Mouse (Mus musculus) intestine, embryonic 14.5 days (tissue): ENCODE results near the gene Mbnl2. TPM values are rescaled to one million over a fixed set of nuclear protein-coding genes. Genes with fewer than 3 reads are reported as not detected.

Source experiments
- ATAC-seq: fragments of 200-750 bp; cut with Nextera tagmentation; replicated peaks from 2 replicates; pipeline ENCODE4 v1.8.0; 2017; ENCODE audit warnings: low read depth, moderate number of reproducible peaks, moderate TSS enrichment, moderate library complexity; ENCODE audit not compliant: low FRiP score, low TSS enrichment
- DNase-seq: peaks from one replicate; pipeline ENCODE4 v3.0.0-alpha.2; 2018; ENCODE audit warnings: low spot score
- H3K27ac ChIP-seq: fragments of 300-500 bp; sonication (generic); 2 replicates; pipeline ENCODE4 v1.5.1; 2014; ENCODE audit warnings: low read depth, mild to moderate bottlenecking, control low read depth
- H3K27me3 ChIP-seq: fragments of 300-500 bp; sonication (generic); replicated peaks from 2 replicates; pipeline ENCODE4 v1.6.1; 2014; ENCODE audit warnings: low read length, control low read depth; ENCODE audit not compliant: control insufficient read depth, insufficient read depth
- H3K36me3 ChIP-seq: fragments of 300-500 bp; sonication (generic); 2 replicates; pipeline ENCODE4 v1.6.1; 2014; ENCODE audit warnings: low read length, control low read depth; ENCODE audit not compliant: control insufficient read depth, insufficient read depth
- H3K4me1 ChIP-seq: fragments of 300-500 bp; sonication (generic); replicated peaks from 2 replicates; pipeline ENCODE4 v1.6.1; 2014; ENCODE audit warnings: low read length, control low read depth, mixed read lengths; ENCODE audit not compliant: control insufficient read depth, insufficient read depth
- H3K4me2 ChIP-seq: fragments of 300-500 bp; sonication (generic); 2 replicates; pipeline ENCODE4 v1.6.1; 2014; ENCODE audit warnings: low read length
- H3K4me3 ChIP-seq: fragments of 300-500 bp; sonication (generic); 2 replicates; pipeline ENCODE4 v1.5.1; 2014; ENCODE audit warnings: low read depth, low read length, control low read depth, mixed read lengths
- H3K9ac ChIP-seq: fragments of 300-500 bp; sonication (generic); 2 replicates; pipeline ENCODE4 v1.6.1; 2014; ENCODE audit warnings: mild to moderate bottlenecking, low read length
- H3K9me3 ChIP-seq: fragments of 300-500 bp; sonication (generic); 2 replicates; pipeline ENCODE4 v1.6.1; 2016; ENCODE audit warnings: low read length, control low read depth; ENCODE audit not compliant: control insufficient read depth
- WGBS: fragments of 180-500 bp; shearing (Covaris S2); extraction: QIAGEN DNeasy Blood & Tissue Kit; methylation state at CpG from one replicate; pipeline ENCODE4 v1.1.7; 2014; 5-methylcytosine and 5-hydroxymethylcytosine counted together
- polyA plus RNA-seq: library from polyadenylated mRNA; unstranded; fragments of >200 nt; fragmentation: Nextera tagmentation; extraction: Ambion mirVana; gene quantifications from 2 replicates; pipeline ENCODE4 v1.2.1, GENCODE M21; 2014

Mbnl2 gene
- polyA plus RNA-seq, 1 experiment from 2014 or later: 111 TPM

GRCm38 (mm10) chr14:120477982-120478568, 202.6 kb downstream of the Mbnl2 start, which contains the start of gene Rap2a:
Gene Rap2a (plus strand): TSS chr14:120478444.
- Histone ChIP-seq H3K9ac (peak within 1 kb of the TSS; percentile 84), H3K9me3 (no peaks in the 10 kb centered on the region), H3K27me3 (no peaks in the 10 kb centered on the region), H3K27ac (peak within 1 kb of the TSS; percentile 96), H3K4me2 (peak within 1 kb of the TSS; percentile 73), H3K4me3 (peak within 1 kb of the TSS; percentile 76), H3K36me3 (no peaks in the 10 kb centered on the region), H3K4me1 (peaks cover 4% of the 10 kb centered on the region; the same call in 1 of the 2 replicates)
- ATAC-seq (peak; percentile 89), DNase-seq (peak; percentile 96)
- under 1% methylated on average over 56 of the region's 78 CpGs for WGBS

GRCm38 (mm10) chr14:120478641-120479341, 203.3 kb downstream of the Mbnl2 start:
- no peaks in the 10 kb centered on the region for H3K27me3 ChIP-seq
- under 1% methylated on average over 62 of the region's 62 CpGs for WGBS
- H3K9ac ChIP-seq: peak overlapping the region; percentile 84
- H3K27ac ChIP-seq: peak overlapping the region; percentile 96; the same call in 1 of the 2 replicates
- peak overlapping the region; percentile 76 for H3K4me3 ChIP-seq
- H3K36me3 ChIP-seq: no peaks in the 10 kb centered on the region
- H3K4me2 ChIP-seq: peak overlapping the region; percentile 73
- ATAC-seq (peak; percentile 16), DNase-seq (peak; percentile 83)
- peaks cover 4% of the 10 kb centered on the region; the same call in 1 of the 2 replicates for H3K4me1 ChIP-seq
- no peaks in the 10 kb centered on the region for H3K9me3 ChIP-seq

DNA sequence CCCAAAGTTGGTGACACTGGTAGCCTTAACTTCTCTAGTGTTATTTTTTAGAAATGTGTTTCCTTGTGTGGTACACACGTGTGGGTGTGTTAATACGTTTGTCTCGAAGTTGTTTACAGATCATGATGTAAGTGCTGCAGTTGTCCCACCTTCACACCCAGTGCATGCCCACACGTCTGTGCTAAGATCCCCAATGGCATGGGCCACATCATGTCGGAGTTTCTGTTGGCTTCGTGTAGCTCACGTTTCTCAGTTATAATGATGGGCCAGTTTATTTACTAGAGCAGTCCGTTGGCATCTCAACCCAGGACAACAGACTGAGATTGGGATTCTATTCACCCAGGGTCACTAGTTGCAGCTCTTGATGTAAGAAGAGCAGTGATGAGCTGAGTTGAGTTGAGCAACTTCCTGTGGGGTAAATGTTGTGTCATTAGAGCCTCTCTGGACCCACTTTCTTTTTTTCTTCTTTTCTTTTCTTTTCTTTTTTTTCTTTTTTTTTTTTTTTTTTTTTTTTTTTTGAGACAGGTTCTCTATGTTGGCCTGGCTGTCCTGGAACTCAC, 205.0 kb downstream of the Mbnl2 start:
- Histone ChIP-seq H3K27ac (no peak overlapping the region), H3K36me3 (no peaks in the 10 kb centered on the region), H3K4me2 (peak overlapping the region; percentile 73), H3K9me3 (no peaks in the 10 kb centered on the region), H3K4me1 (peaks cover 4% of the 10 kb centered on the region; the same call in 1 of the 2 replicates), H3K9ac (no peak overlapping the region), H3K27me3 (no peaks in the 10 kb centered on the region), H3K4me3 (peak overlapping the region; percentile 76; the same call in 1 of the 2 replicates)
- no peak for ATAC-seq
- DNase-seq: no peak
- 74% methylated on average over 8 of the region's 8 CpGs for WGBS

GRCm38 (mm10) chr14:120480927-120481326, 205.5 kb downstream of the Mbnl2 start:
- ATAC-seq: no peak
- Histone ChIP-seq H3K4me3 (no peak overlapping the region), H3K9me3 (no peaks in the 10 kb centered on the region), H3K27me3 (no peaks in the 10 kb centered on the region), H3K9ac (no peak overlapping the region), H3K27ac (no peak overlapping the region), H3K36me3 (no peaks in the 10 kb centered on the region), H3K4me1 (peaks cover 4% of the 10 kb centered on the region; the same call in 1 of the 2 replicates), H3K4me2 (peak overlapping the region; percentile 73; the same call in 1 of the 2 replicates)
- no peak for DNase-seq
- 94% methylated on average over 4 of the region's 4 CpGs for WGBS

Other genes with a start within 250 kb of the Mbnl2 start
- gene Oxgr1, start 233.2 kb upstream of the Mbnl2 start, polyA plus RNA-seq: not detected in 2 replicates
- 14.3 and 21.8 TPM in 2 replicates for gene Rap2a, start 202.8 kb downstream of the Mbnl2 start, polyA plus RNA-seq